Mouse (Mus musculus): ENCODE measurements around the gene Aph1a.
"Not testable (repeated sequence)": the region's sequence is repeated elsewhere in the genome, so short reads cannot be mapped to it uniquely, and the experiment has no call there.

Aph1a gene

DNA sequence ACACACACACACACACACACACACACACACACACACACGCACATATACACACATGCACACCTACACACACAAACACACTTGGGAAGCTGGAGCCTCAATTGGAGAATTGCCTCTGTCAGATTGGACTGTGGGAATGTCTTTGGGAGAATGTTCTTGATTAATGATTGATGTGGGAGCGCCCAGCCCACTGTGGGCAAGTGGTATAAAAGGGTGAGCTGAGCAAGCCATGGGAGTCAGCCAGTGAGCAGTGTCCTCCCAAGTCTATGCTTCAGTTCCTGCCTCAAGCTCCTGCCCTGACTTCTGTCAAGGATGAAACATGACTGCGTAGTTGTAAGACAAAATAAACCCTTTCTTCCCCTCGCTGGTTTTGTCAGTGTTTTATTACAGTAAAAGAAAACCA, 6.2 kb upstream of the Aph1a start:
- DNase-seq (ENCODE audit: low read depth, low spot score) = no peak

DNA sequence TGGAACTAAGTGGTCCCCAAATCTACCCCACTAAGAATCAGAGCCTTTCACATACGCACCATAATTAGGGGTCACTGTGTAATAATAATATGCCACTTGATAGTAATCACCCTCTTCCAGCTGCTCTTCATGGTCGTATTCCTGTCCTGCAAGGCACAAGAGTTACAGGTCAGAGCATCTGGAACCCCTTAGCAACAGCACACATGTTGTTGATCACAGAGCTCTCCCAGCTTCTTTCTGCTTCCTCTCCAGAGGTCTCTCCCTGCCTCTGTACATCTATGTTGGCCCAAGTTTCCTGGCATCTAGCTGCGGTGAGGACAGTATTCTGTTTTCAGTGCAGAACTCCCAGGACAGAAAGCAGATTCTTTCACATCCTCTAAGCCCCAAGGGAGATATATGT, 4.1 kb upstream of the Aph1a start:
- DNase-seq (ENCODE audit: low read depth, low spot score) = no peak

DNA sequence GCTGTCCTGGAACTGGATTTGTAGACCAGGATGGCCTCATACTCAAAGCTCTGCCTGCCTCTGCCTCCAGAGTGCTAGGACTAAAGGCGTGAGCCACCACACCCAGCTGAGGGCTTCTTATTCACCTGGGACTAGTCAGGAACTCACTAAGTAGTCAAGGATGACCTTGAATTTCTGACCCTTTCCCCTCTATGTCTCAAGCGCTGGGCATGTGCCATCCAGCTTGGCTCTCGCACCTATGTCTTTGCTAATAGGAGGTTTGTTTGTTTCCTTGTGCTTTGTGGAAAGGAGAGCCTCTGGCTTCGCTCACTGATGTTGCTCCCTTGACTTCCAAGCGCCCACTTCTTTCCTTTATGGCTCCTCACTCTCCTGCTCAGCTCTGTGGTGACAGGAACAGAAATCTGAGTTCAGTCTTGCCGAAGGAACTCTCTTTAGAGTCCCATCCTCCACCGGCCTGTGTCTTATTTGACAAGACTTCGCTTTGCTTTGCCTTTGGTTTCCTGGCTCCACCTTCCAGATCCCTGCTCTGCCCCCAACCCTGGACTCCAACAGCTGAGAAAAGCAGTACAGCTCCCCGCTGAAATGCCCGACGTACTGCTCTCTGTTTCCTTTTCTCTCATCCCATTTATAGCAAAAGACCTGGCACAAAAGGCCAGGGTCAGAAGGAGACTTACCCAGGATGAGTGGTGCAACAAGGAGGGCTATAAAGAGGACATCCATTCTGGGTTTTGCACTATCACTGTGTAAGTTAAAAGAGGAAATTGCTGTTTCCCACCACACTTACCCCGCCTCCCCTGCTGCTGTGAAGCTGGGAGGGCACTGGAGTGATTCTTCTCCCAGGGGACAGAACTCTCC, 2.3 kb upstream of the Aph1a start, which contains the start of gene BC028528:
Gene BC028528, minus strand, starts transcription at position 795 of the 855 bp plus-strand sequence.
- no peak for DNase-seq (ENCODE audit: low read depth, low spot score)

DNA sequence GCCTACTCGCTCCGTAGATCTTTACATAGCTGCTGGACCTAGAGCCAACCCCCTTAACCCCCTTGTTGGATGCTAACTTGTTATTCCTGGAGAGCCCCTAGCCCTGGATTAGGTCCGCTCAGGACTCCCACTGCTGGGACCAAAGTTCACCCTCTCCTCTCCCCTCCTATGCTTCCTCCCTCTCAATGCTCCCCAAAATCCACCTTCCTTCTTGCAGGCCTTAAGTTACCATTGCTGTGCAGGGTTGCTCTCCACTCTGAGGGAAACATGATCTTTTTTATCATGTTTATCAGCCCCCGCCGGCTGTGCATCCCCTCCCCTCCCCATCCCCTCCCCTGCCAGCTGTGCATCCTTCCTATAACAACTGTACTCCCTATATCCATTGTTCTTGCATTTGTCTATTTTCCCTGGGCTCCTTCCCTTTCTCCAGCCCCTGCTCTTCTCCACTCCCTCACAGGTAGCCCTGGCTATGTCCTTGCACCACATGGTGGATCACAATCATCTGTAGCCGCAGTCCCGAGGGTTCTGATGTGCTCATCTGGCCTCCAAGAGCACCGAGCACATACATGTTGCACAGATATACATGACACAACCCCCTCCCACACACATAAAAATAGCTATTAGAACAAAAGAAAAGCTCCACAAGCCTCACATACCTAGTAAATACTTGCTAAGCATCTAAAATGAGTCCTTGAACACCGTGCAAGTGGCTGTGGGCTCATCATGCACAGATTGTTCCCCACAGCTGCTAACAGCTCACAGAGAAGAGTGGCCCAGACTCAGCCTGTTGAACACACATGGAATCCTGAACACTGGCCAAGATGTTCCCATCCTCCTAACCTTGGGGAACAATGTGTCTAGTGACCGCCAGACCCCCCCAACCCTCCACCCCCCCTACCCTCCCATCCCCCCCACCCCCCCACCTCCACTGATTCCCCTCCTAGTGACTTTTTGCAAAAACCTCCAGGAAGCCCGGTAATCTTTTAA, 1.4 kb upstream of the Aph1a start:
- DNase-seq (ENCODE audit: low read depth, low spot score) = no peak

DNA sequence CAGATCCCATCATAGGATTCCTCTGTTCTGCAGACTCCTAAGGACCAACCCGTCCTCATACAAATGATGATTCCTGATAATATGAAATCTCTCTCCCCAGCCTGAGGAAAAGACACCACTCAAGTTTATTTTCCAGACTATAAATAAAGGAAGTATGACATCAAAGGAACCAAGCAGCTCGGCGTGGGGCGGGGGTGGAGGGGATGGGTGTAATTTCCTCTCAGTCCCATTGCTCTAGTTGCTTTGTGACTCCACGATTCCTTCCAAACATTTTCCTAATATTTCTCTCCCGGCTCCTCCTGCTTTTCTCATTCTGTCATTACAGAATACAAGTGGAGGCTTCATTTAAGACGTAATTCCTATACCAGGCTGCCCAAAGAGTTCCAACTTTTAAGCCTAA, 643 bp upstream of the Aph1a start:
- no peak for DNase-seq (ENCODE audit: low read depth, low spot score)

DNA sequence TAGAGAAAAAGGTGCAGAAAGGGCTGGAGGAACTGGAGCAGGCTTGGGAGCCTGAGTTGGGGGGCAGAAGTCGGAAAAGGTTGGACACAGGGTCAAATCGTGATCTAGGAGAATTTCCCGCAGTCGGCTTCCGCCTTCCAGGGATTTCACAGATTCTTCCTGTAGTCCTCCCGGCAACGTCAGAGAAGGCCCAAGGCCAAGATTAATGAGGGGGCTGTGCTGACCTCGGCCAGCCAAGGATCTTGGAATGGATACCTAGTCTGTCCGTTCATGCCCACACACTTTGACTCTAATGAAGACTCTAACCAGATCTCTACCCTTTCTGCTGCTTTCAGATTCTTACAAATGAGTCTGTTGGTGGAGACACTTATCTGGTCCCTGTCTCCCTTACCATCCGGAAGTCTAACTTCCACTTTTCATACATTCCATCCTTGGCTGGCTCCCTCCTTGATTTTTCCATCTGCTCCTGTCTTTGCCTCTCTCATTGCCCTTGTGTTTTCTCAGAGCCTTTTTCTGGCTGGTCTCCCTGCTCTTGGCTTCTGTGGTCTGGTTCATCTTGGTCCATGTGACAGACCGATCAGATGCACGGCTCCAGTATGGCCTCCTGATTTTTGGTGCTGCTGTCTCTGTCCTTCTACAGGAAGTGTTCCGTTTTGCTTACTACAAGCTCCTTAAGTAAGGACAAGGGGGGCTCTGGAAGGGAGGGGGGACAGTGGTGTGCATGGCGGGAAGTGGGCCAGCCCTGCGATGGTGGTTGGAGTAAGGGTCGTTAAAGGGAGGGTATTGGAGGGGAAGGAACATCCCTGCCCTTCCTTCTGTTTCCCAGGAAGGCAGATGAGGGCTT, 770 bp downstream of the Aph1a start:
- DNase-seq (ENCODE audit: low read depth, low spot score) = no peak

DNA sequence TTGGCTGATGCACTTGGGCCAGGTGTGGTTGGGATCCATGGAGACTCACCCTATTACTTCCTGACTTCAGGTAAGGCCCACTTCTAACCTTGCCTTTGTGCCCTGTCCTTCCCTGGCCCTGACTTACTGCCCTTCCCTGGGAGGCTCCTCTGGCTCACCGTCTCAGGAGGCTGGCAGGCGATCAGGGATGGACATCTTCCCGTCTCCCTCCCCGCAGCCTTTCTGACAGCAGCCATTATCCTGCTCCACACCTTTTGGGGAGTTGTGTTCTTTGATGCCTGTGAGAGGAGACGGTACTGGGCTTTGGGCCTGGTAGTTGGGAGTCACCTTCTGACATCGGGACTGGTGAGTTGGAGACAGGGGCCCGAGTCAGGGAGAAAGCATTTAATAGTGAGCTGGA, 1.7 kb downstream of the Aph1a start:
- not testable (repeated sequence) for DNase-seq (ENCODE audit: low read depth, low spot score)

DNA sequence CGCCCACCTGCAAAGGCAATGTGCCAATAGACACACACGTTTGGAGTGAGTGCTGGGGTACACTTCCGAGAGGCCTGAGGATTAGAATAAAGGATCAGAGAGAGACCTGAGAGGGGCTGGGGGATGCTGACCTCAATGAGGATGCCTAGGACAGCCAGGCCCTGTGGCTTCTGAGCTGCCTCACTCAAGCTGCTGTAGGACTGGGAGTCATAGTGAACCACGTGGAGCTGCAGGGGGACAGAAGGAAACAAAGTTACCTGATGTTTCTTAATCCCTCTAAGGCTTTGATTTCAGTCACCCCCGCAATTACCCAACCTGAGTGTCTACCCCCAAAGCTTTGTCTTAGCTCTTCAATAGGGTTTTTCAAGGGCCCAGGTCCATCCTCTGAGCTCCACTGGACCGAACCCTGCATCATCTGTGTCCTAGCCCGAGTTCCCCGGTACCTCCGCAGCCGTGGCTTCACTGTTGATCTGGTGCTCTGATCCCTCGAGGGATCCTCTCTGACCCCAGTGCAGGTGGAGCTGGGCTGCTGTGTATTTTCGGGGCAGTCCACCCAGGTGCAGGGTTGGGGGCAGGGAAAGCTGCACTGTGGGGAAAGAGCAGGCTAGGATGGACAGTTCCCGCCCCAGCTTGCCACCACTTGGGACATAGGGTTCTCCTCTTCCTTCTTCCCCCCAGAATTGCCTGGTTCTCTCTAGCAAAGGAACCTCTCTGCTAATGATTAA, 6.2 kb downstream of the Aph1a start:
- no peak for DNase-seq (ENCODE audit: low read depth, low spot score)

DNA sequence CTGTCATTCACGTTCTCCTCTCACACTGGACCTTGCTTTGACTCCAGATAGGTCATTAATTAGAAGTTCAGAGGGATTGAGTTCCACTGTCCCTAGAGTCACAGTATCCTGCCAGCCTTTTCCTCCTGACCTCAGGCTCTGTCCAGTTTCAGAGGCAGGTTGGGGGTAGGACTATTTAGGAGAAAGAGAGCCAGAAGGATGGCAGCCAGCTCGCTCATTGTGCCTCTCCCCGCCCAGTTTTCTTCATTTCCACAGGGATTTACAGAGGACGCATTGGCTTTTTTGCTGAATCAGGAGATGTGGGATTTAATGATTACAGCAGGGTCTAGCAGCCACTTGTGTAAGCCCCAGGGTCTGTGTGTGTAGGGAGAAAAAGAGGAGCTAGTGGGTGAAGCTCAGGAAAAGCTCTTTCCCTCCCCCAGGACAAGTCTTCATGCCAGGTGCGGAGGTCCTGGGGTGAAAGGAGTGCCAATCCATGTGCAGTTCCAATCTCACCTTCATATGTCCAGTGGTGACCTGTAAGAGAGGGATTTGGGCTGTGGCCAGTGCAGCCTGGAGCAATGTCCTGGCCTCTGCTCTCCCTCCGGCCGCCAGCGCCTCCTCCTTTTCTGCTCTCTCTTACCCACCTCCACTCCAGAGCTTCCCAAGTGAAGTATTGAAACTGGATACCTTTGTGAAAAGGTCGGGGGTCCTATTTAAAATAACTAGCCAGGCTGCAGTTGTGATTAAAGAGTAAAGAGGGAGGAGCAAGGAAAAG, 8.0 kb downstream of the Aph1a start:
- DNase-seq (ENCODE audit: low read depth, low spot score) = no peak

DNA sequence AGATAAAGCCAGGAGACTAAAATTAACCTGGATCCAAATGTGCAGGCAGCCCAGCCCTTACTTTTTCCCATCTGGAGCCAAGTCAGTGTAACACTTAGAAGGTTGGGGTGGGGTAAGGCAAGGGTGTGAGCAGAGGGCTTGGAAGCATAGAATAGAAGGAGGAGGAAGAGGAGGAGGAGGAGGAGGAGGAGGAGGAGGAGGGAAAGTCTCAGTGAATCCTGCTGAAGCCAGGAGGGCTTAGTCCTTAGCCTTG, 8.5 kb downstream of the Aph1a start:
- DNase-seq (ENCODE audit: low read depth, low spot score) = no peak

DNA sequence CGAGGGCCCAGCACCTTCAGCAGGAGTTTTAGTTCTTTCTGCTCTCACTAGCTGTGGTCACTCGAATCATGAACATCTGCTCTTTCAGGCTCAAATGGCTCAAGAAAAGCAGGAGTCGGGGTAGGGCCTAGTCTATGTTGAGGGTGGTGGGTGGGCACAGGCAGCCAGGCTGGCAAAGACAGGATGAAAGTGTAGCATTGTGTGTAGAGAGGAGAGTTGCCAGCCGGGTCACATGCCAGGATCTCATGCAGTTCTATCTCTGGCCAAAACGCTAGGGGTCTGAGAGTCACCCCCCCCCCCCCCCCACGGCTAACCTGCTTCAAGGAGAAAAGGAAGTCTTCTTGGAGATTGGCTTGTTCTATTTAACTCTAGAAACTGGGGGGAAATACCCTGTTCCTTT, 8.9 kb downstream of the Aph1a start:
- no peak for DNase-seq (ENCODE audit: low read depth, low spot score)

DNA sequence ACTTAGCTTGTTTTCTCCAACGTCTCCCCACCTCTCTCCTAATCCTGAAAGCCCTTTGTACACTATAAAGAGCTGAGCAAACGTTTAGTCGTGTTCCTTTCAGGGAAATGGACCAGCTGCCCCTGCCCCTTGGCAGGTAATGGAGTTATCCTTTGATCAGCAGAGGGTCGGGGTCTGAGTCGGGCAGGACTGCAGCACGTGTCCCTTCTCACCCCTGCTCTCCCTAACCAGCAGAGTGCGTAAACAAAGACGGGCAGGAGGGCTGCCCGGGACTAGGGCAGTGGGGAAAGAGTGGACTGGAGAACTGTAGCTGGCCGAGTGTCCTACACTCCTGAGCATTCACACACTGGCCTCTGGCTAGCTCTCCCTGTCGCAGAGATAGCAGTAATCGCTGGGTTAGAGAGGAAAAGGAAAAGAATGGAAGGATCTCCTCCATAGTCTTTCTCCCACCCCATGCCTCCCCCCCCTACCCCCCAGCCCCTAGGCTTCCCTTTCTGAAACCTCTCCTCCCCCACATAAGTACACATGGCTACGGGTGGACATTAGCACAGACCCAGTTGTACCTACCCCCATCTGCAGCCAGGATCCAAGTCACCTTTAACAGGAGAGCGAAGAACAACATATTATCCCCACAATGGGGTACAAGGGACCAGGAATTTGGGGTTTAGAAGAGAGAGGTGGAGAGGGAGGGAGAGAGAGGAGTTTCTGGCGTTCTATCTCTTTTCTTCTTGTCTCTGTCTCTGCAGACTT, 10.2 kb downstream of the Aph1a start:
- no peak for DNase-seq (ENCODE audit: low read depth, low spot score)

DNA sequence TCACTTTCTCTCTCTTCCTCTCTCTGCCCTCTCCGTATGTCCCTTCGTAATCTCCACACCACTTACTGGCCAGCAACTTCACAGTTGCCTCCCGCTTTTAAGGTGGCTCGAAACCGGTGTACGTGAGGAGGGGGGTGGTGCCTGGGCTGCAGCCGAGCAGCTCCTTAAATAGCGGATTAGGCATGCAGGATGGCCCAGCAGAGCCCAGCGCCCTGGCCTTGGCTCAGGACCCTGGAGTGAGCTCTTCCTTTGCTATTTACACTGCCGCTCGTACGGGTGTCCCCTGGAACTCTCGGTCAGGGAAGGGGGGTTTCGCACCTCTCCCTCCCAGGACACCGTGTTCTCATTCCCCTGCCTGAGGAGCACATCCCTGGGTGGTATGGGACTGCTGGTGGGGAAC, 10.8 kb downstream of the Aph1a start, which contains the start of gene Car14:
Gene Car14, minus strand, starts transcription at position 124 of the 400 bp plus-strand sequence.
- DNase-seq (ENCODE audit: low read depth, low spot score) = no peak

DNA sequence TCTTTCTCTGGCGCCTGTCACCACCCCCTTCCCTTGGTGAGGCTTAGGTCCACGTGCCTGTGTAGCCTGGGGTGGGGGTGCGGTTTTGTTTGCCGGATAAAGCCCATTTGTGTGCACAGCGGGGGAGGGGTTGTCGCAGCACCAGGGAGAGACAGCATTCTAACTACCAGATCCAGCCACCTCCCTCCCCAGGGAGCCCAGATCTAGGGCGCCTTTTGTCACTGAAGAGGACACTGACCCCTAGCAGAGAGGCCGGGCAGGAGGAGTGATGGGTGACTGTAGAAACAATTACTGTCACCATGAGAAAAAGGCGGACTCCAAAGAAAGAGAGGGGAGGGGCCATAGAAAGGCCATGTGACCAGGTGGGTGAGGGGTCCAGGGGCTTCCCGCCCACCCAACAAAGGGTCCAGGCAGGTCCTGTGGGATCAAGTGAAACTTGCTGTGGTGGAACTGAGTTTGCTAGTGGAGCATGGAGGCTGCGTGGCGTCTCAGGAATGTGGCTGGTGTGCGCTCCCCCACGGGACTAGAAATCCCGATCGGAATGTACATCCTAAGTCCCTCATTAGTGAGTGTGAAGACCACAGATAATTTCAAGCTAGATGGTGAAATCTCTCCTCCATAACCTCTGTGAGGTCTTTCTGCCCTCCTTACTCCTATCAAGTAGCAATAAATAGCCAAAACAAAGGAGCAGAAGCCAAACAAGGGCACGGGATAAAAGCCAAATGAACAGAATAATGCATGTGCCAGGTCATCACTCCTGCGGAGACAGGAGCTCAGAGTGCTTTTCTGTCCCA, 11.6 kb downstream of the Aph1a start:
- DNase-seq (ENCODE audit: low read depth, low spot score) = no peak

DNA sequence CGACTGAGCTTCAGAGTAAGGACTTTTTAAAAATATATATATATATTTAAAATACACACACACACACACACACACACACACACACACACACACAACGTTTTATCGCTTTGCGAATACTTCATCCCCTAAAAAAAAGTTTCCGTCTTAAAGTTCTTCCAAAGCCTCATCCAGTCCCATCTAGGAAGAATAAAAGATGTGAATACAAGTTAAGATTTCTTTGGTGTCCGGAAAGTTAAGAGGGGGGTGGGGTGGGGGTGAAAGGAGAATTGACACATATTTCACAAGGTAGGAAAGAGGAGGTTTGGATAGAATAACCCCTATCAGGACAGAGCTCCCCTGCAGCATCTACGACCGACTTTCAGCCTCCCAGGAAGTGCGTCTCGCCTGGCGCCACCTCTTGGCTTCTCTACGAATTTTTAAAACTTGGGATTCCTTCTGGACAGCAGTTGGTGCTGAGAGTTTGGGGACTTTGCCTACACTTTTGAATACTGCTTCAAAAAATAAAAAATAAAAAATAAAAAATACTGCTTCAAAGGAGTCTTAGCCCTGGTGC, 12.2 kb downstream of the Aph1a start:
- no peak for DNase-seq (ENCODE audit: low read depth, low spot score)

DNA sequence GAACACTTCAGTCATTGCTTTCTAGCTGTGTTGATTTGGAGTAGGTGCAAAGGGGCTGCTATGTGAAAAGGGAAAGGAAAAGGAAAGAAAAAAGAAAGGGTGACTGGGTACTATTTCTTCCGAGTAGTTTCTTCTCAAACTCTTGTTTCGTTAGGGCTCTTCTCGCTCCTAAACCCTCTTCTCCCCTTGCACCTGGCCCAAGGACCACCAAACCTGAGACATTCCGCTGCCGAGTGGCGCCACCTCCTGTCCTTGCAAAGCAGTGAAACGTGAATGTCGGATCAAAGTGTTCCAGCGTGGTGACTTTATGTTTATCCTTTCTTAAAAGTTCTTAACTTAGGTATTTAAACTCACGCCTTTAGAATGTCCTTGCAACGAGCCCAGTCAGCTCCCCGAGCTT, 13.1 kb downstream of the Aph1a start:
- no peak for DNase-seq (ENCODE audit: low read depth, low spot score)

DNA sequence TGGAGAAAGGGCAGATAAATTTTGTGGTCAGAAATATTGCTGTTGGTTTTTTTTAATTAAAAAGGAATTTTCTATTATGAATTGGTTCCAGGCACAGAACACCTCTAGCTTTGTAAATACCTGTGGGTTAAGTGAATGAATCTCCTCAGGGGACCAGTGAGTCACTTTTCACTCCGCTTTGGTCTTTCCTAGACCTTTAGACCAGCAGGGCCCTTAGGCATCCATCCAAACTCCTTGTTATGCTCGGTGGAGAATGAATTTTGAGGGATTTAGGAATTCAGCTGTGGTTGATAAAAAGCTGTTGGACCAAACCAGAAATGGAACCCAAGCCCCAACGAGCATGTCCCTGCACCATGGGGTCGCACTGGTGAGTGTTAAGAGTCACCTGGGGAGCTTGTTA, 13.8 kb downstream of the Aph1a start:
- no peak for DNase-seq (ENCODE audit: low read depth, low spot score)

DNA sequence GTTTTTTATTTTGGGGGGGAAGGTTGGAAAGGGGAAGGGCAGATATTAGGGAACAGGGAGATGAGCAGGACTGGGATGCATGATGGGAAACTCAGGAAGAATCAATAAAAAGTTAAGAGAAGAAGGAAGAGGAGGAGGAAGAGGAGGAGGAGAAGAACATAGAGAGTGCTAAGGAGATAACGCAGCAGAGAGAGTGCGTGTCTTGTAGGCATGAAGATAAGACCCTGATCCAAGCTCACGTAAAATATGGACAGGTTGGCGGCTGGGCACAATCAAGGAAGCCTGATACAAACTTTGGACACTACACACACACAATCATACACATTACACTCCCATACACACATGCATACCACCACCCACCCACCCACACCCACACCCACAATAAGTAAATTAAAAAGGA, 20.9 kb downstream of the Aph1a start:
- no peak for DNase-seq (ENCODE audit: low read depth, low spot score)

DNA sequence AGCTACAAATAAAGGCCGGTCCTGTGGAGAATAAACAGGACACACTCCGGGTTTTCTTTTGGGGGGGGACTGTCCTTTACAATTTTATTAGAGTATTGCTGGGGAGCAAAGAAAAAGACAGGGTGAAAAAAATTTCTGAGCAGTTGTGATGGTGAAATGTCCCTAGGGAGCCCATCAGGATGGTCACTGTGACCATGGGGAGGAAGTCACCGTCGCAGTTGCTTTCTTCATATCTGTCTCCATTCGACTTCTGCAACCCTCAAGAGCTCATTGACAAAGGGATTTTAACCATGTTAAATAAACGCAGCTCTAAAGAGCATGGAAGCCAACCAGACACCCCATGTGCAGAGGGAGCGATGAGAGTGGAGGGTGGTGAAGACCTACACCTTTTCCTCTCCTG, 23.0 kb downstream of the Aph1a start:
- DNase-seq (ENCODE audit: low read depth, low spot score) = no peak

Data from WW6 (cell line).